Mouse (Mus musculus): ENCODE data around the gene Alpk3.

The Alpk3 gene

GRCm38 (mm10) chr7:81057471-81057870, at the start of gene Alpk3:
Gene Alpk3 (plus strand): TSS chr7:81057600.
- no peak for DNase-seq (ENCODE audit: low spot score)

GRCm38 (mm10) chr7:81008285-81008684, 49.1 kb upstream of the Alpk3 start:
- DNase-seq (ENCODE audit: low spot score): no peak

GRCm38 (mm10) chr7:81011576-81011975, 45.8 kb upstream of the Alpk3 start:
- no peak for DNase-seq (ENCODE audit: low spot score)

GRCm38 (mm10) chr7:81020307-81020706, 37.1 kb upstream of the Alpk3 start:
- DNase-seq (ENCODE audit: low spot score): no peak

GRCm38 (mm10) chr7:81022731-81023130, 34.7 kb upstream of the Alpk3 start:
- no peak for DNase-seq (ENCODE audit: low spot score)

- no peak for DNase-seq (ENCODE audit: low spot score)
Measured at GRCm38 (mm10) chr7:81024118-81024517, 33.3 kb upstream of the Alpk3 start.

- DNase-seq (ENCODE audit: low spot score): no peak
Measured at GRCm38 (mm10) chr7:81024651-81025050, 32.7 kb upstream of the Alpk3 start.

- DNase-seq (ENCODE audit: low spot score): no peak
Measured at GRCm38 (mm10) chr7:81025751-81026150, 31.6 kb upstream of the Alpk3 start.

GRCm38 (mm10) chr7:81039711-81040110, 17.7 kb upstream of the Alpk3 start:
- DNase-seq (ENCODE audit: low spot score): no peak

- DNase-seq (ENCODE audit: low spot score): no peak
Measured at GRCm38 (mm10) chr7:81043023-81043620, 14.3 kb upstream of the Alpk3 start.

GRCm38 (mm10) chr7:81047847-81048246, 9.6 kb upstream of the Alpk3 start:
- DNase-seq (ENCODE audit: low spot score): no peak

GRCm38 (mm10) chr7:81048513-81048912, 8.9 kb upstream of the Alpk3 start:
- DNase-seq (ENCODE audit: low spot score): no peak

GRCm38 (mm10) chr7:81049966-81050365, 7.4 kb upstream of the Alpk3 start:
- no peak for DNase-seq (ENCODE audit: low spot score)

- DNase-seq (ENCODE audit: low spot score): no peak
Measured at GRCm38 (mm10) chr7:81055709-81056370, 1.6 kb upstream of the Alpk3 start.

- DNase-seq (ENCODE audit: low spot score): no peak
Measured at GRCm38 (mm10) chr7:81057901-81058711, 706 bp downstream of the Alpk3 start.

GRCm38 (mm10) chr7:81058712-81059154, 1.3 kb downstream of the Alpk3 start:
- no peak for DNase-seq (ENCODE audit: low spot score)

- no peak for DNase-seq (ENCODE audit: low spot score)
Measured at GRCm38 (mm10) chr7:81059388-81059787, 2.0 kb downstream of the Alpk3 start.

GRCm38 (mm10) chr7:81060908-81061307, 3.5 kb downstream of the Alpk3 start:
- no peak for DNase-seq (ENCODE audit: low spot score)

- DNase-seq (ENCODE audit: low spot score): no peak
Measured at GRCm38 (mm10) chr7:81061936-81062335, 4.5 kb downstream of the Alpk3 start.

- no peak for DNase-seq (ENCODE audit: low spot score)
Measured at GRCm38 (mm10) chr7:81063332-81063731, 5.9 kb downstream of the Alpk3 start.

- DNase-seq (ENCODE audit: low spot score): no peak
Measured at GRCm38 (mm10) chr7:81066714-81067113, 9.3 kb downstream of the Alpk3 start.

GRCm38 (mm10) chr7:81072463-81072862, 15.1 kb downstream of the Alpk3 start:
- no peak for DNase-seq (ENCODE audit: low spot score)

- DNase-seq (ENCODE audit: low spot score): no peak
Measured at GRCm38 (mm10) chr7:81073273-81073672, 15.9 kb downstream of the Alpk3 start.
